ENCODE assay signal across 18 mouse cellular contexts in genomic region chr19:46331936-46332335, GRCm38 (mm10).
"Had no signal": no experiment of that assay in that cellular context is flagged by ENCODE, and none has a peak within 500 bp of the region (broad histone marks: within the 10 kb centered on the region; RNA-seq: fewer than 3 reads in every experiment).

No protein-coding gene starts in this region.

- H3K9me3 ChIP-seq: limb, embryonic 10.5 days; limb, embryonic 13.5 days; midbrain, embryonic 13.5 days had no signal

- ATAC-seq: liver, postnatal 0 days; lung, postnatal 0 days; midbrain, embryonic 13.5 days; midbrain, embryonic 16.5 days had no signal

- H3K4me2 ChIP-seq: limb, embryonic 13.5 days; lung, embryonic 14.5 days; midbrain, embryonic 13.5 days had no signal

- DNase-seq: kidney, adult 2 months; kidney, postnatal 25 days; liver; liver, postnatal 0 days; lung, embryonic 14.5 days; right cerebral cortex, adult 18-20 months; right cerebral cortex, postnatal 25 days; thymus, adult 18-20 months; thymus, postnatal 36 days had no signal

- H3K27ac ChIP-seq: kidney, postnatal 0 days; limb, embryonic 13.5 days; liver, embryonic 14.5 days; macrophage; midbrain, embryonic 13.5 days had no signal

- H3K9ac ChIP-seq: limb, embryonic 13.5 days; liver, embryonic 14.5 days; liver, postnatal 0 days; lung, embryonic 14.5 days; midbrain, embryonic 13.5 days had no signal

- H3K4me3 ChIP-seq: layer of hippocampus, adult 2 months; limb, embryonic 10.5 days; limb, embryonic 13.5 days; midbrain, embryonic 13.5 days had no signal

- H3K27me3 ChIP-seq: midbrain, embryonic 13.5 days had no signal
